Mouse (Mus musculus): ENCODE measurements around the gene Dzip1. TPM values are rescaled to one million over a fixed set of nuclear protein-coding genes. Genes with fewer than 3 reads are reported as not detected.

Dzip1 gene
- total and polyA plus RNA-seq, 3 experiments: 0.16 to 0.83 (median 0.51) TPM

- Histone ChIP-seq H3K36me3 (replicated peaks in 1 of 2; ENCODE audit: control insufficient read depth in 1 of 2, insufficient read depth in 1 of 2, low read length in 1 of 2) (no peaks in the 10 kb centered on the region), H3K9me3 (replicated peaks; ENCODE audit: low read length) (no peaks in the 10 kb centered on the region), H3K9ac (ENCODE audit: insufficient read depth, low read depth) (no peak overlapping the region), H3K4me2 (ENCODE audit: insufficient read depth, low read depth, poor library complexity, severe bottlenecking) (no peak overlapping the region), H3K27ac (ENCODE audit: insufficient read depth, low read depth) (no peak overlapping the region), H3K79me2 (replicated peaks; ENCODE audit: control insufficient read depth, extremely low read depth, insufficient read depth, poor library complexity, severe bottlenecking) (no peaks in the 10 kb centered on the region), H3K4me3 (replicated peaks in 1 of 3; ENCODE audit: low read depth in 2 of 3, low read length in 2 of 3, poor library complexity in 1 of 3) (no peak overlapping the region), H3K27me3 (replicated peaks) (no peaks in the 10 kb centered on the region), H3K4me1 (ENCODE audit: control insufficient read depth in 1 of 2, insufficient read depth in 2 of 2) (0 out of 4 replicates have a peak, but pooled peaks cover 0 to 3% of the 10 kb centered on the region in 2 experiments)
- dilution Hi-C loops (cut with MboI; ENCODE audit: extremely low pct_ligation_motif_present, extremely low pct_unique_long_range_greater_than_20kb, low sequenced_read_pairs): no loop called here
- TF ChIP-seq CTCF (conservative IDR thresholded peaks at IDR 0.05 in 1 of 2, IDR thresholded peaks at IDR 0.05 in 1 of 2; ENCODE audit: low read depth in 2 of 2, low read length in 2 of 2): no peak
- TF ChIP-seq MXI1 (IDR thresholded peaks at IDR 0.05; ENCODE audit: low read depth, low read length): no peak
- TF ChIP-seq TCF12 (IDR thresholded peaks at IDR 0.05; ENCODE audit: low read depth, low read length): no peak
- TF ChIP-seq E2F4 (IDR thresholded peaks at IDR 0.05; ENCODE audit: insufficient replicate concordance, low read depth, low read length): no peak
- no peak for TF ChIP-seq ZMIZ1 (IDR thresholded peaks at IDR 0.05; ENCODE audit: low read depth, low read length)
- no peak for TF ChIP-seq JUND (conservative IDR thresholded peaks at IDR 0.05; ENCODE audit: low read depth, low read length)
- TF ChIP-seq NELFE (IDR thresholded peaks at IDR 0.05; ENCODE audit: low read depth, low read length): no peak
- no peak for DNase-seq (ENCODE audit: extremely low read depth)
- in situ Hi-C loops (cut with MboI; ENCODE audit: low pct_ligation_motif_present, low pct_unique_long_range_greater_than_20kb, low sequenced_read_pairs): no loop called here
These were observed 57.9 kb downstream of the Dzip1 start for GRCm38 (mm10) chr14:118867366-118867765.

DNA sequence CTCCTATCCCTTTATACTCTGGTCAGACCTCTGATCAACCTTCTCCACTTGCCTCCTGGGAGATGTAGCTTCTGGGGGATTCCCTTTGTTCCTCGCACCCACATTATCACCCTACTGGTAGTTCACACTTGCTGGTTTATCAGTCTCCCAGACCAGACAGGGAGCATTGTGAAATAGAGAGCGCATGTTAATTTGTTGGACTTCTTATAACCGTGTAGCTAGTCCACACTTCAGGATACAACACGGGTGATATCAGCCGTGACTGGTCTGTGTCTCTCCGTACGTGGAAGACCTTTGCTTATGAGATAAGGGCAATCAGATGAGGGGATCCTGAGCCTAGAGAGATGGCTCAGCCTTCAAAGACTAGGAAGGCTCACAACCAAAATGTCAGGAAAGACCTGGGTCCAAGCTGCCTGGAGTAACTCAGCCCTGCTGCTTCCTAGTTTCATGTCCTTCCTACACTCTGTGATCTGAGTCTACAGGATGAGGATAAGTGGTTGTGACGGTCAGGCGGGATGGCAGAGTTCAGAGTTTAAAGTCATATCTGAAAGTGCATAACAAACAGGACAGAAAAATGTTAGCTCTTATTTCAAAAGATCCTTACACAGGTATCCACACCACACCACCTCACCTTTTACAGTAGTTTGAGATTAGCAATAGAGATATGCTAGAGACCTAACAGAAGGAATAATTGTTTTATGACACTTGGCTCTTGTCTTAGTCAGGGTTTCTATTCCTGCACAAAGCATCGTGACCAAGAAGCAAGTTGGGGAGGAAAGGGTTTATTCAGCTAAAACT lies 59.0 kb downstream of the Dzip1 start:
- TF ChIP-seq KAT2A (IDR thresholded peaks at IDR 0.05; ENCODE audit: insufficient replicate concordance, low read length): no peak
- no peak for TF ChIP-seq POLR2A (IDR thresholded peaks at IDR 0.05; ENCODE audit: low read depth, low read length)
- no peak for TF ChIP-seq MAX (IDR thresholded peaks at IDR 0.05; ENCODE audit: low read length)
- TF ChIP-seq ZNF384 (IDR thresholded peaks at IDR 0.05; ENCODE audit: low read depth, low read length): no peak
- no peak for TF ChIP-seq CTCF (conservative IDR thresholded peaks at IDR 0.05 in 1 of 2, IDR thresholded peaks at IDR 0.05 in 1 of 2; ENCODE audit: low read depth in 2 of 2, low read length in 2 of 2)
- TF ChIP-seq ZMIZ1 (IDR thresholded peaks at IDR 0.05; ENCODE audit: low read depth, low read length): no peak
- no peak for TF ChIP-seq HCFC1 (IDR thresholded peaks at IDR 0.05; ENCODE audit: low read depth, low read length)
- no peak for TF ChIP-seq MYC (IDR thresholded peaks at IDR 0.05; ENCODE audit: low read depth, low read length)
- no peak for TF ChIP-seq MEF2A (IDR thresholded peaks at IDR 0.05; ENCODE audit: borderline replicate concordance, low read depth, low read length)
- no peak for TF ChIP-seq ETS1 (conservative IDR thresholded peaks at IDR 0.05; ENCODE audit: low read depth, low read length)
- no peak for TF ChIP-seq RCOR1 (conservative IDR thresholded peaks at IDR 0.05; ENCODE audit: low read depth, low read length)
- TF ChIP-seq MAFK (IDR thresholded peaks at IDR 0.05; ENCODE audit: insufficient replicate concordance, low read length): no peak
- no peak for TF ChIP-seq UBTF (IDR thresholded peaks at IDR 0.05; ENCODE audit: low read depth, low read length)
- no peak for TF ChIP-seq USF1 (IDR thresholded peaks at IDR 0.05; ENCODE audit: low read depth, low read length)
- Histone ChIP-seq H3K9ac (ENCODE audit: insufficient read depth, low read depth) (no peak overlapping the region), H3K9me3 (replicated peaks; ENCODE audit: low read length) (no peaks in the 10 kb centered on the region), H3K27ac (ENCODE audit: insufficient read depth, low read depth) (no peak overlapping the region), H3K36me3 (replicated peaks in 1 of 2; ENCODE audit: control insufficient read depth in 1 of 2, insufficient read depth in 1 of 2, low read length in 1 of 2) (no peaks in the 10 kb centered on the region), H3K27me3 (replicated peaks) (no peaks in the 10 kb centered on the region), H3K4me2 (ENCODE audit: insufficient read depth, low read depth, poor library complexity, severe bottlenecking) (no peak overlapping the region), H3K4me3 (replicated peaks in 1 of 3; ENCODE audit: low read depth in 2 of 3, low read length in 2 of 3, poor library complexity in 1 of 3) (no peak overlapping the region), H3K79me2 (replicated peaks; ENCODE audit: control insufficient read depth, extremely low read depth, insufficient read depth, poor library complexity, severe bottlenecking) (no peaks in the 10 kb centered on the region), H3K4me1 (ENCODE audit: control insufficient read depth in 1 of 2, insufficient read depth in 2 of 2) (0 out of 4 replicates have a peak, but pooled peaks cover 0 to 3% of the 10 kb centered on the region in 2 experiments)
- in situ Hi-C loops (cut with MboI; ENCODE audit: low pct_ligation_motif_present, low pct_unique_long_range_greater_than_20kb, low sequenced_read_pairs) (no loop called here), dilution Hi-C loops (cut with MboI; ENCODE audit: extremely low pct_ligation_motif_present, extremely low pct_unique_long_range_greater_than_20kb, low sequenced_read_pairs) (no loop called here)
- no peak for DNase-seq (ENCODE audit: extremely low read depth)

All from CH12.LX (cell line).